Mouse (Mus musculus) ES-Bruce4 (cell line): ENCODE measurements around the gene Rab11fip4.

Experiments used
- CTCF ChIP-seq: IDR thresholded peaks from one replicate; pipeline ENCODE4 v1.8.1; 2011; ENCODE audit warnings: low read depth, low read length
- EP300 ChIP-seq: IDR thresholded peaks from 2 replicates; pipeline ENCODE4 v1.6.1; 2011; ENCODE audit warnings: low read depth, low read length; ENCODE audit not compliant: insufficient read depth
- POLR2A ChIP-seq: IDR thresholded peaks from one replicate; pipeline ENCODE4 v1.8.1; 2011; ENCODE audit warnings: low read length; ENCODE audit not compliant: insufficient read depth

GRCm38 (mm10) chr11:79644717-79645191 is 53.7 kb downstream of the Rab11fip4 start:
- TF ChIP-seq CTCF: no peak
- no peak for TF ChIP-seq POLR2A
- no peak for TF ChIP-seq EP300
